Mouse (Mus musculus) mesoderm, embryonic 11.5 days (tissue): ENCODE results near the gene Klf13.

Experiments
- DNase-seq: peaks from one replicate; pipeline ENCODE4 v3.0.0-alpha.2; 2012; ENCODE audit warnings: low read depth, low spot score

Gene Klf13

GRCm38 (mm10) chr7:63925413-63926360 lies 13.0 kb downstream of the Klf13 start:
- DNase-seq = no peak

GRCm38 (mm10) chr7:63924747-63925412 lies 13.8 kb downstream of the Klf13 start:
- no peak for DNase-seq

DNA sequence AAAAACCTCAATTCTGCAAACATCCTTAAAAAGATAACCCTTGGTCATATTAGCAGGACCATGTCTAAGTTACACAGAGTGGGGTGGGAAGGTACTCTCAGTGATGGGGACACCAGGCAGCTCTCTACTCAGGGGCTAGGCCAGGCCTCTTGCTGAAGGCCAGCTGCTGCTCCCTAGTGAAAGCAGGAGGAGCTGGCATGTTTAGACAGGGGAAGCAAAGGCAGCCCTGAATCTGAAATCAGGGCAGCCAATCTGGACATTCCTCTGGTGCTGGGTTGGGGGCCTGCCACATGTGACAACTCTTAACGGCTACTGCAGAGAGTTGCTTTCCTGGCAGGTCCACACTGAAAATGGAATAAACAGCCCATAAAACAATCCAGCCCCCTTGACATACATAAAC lies 14.6 kb downstream of the Klf13 start:
- DNase-seq = no peak

- no peak for DNase-seq
These were observed 15.7 kb downstream of the Klf13 start for GRCm38 (mm10) chr7:63922975-63923374.

DNA sequence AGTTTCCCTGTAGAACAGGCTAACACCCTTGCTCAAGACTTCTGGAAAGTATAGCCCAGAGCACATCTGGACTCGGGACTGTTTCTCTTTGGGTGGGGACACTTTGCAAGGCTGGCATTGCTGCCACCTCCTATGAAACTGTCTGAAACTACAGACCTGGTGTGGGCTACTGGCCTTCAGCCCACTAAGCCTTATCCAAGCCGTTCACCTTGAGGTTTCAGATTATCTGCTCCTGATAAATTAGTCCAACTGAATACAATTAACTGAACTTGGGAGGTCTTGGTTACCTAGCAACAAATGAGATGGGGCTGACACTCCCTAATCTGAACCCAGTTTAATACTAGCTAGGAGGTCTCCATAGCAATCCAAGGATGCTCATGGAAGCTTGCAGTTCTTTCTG lies 16.1 kb downstream of the Klf13 start:
- no peak for DNase-seq

DNA sequence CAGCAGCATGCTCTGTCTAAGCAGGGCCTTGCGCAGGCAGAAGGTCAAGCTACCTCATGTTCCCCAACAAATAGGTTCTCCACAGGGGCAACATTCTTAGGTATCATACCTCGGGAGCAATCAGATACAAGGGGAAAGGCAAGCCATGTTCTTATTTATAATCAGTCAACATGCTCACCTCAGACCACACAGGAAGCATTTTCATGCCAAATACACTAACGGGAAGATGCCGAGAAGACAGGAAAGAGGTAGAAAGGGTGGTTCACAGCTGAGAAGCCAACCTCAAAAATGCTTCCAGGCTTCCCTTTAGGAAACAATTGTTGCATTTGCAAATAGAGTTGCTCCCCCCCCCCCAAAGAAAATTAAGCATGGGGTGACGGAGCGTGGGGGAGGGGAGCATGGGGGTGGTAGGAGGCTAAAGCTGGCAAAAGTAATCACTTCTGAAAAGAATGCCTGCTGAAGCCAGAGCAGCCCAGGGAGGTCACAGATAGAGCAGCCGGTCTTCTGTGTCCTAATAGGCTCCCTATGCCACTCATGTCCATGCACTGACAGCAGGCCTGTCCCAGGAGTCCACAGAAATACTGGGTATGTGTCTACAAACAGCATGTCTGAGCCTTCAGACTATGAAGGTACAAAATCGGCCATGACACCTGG lies 16.7 kb downstream of the Klf13 start:
- DNase-seq = no peak

- no peak for DNase-seq
These were observed 19.6 kb downstream of the Klf13 start for GRCm38 (mm10) chr7:63918771-63919768.

DNA sequence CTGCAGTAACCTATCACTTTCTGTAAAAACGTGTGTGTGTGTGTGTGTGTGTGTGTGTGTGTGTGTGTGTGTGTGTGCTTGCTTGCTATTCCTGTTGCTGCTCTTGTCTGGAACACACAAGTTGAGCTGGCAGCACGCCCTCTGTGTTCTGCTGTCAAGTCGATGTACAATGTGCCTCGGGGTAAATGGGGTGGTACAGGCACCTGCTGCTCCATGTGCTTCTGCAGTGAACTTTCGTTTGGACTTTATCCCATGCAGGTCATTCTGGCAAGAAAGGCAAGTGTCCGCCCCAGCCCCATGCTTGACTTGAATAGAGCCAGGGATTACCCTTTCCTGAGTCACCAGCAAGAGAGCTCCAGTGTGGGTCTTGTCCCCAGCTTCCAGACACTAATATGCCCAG lies 21.0 kb downstream of the Klf13 start:
- no peak for DNase-seq

DNA sequence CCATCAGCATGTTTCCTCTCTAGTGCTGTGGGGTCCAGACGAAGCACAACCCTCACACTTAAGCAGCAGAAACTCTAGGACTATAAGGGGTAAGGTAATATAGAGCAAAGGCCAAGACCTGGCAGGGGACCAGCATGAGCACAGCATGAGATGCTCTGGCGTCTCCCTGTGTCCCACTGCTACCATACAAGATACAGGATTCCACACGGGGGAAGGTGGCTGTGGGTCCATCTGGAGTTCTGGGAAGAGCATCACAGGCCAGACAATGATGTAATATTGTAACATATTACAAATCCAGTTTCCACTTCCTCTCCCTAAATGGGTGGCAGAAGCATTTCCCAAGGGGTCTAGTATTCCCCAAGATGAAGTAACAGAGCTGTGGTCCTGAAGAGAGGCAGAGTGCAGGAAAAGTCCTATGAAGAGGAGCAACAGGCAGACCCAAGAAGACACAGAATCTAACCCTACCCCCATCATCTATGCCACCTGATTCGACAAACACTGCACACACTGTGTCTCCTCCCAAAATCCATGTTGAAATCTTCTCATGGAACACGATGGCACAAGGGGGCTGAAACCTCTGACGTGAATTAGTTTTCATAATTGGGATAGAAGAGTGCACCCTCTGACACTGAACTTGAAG lies 22.3 kb downstream of the Klf13 start, which contains the start of gene E030018B13Rik:
Gene E030018B13Rik (plus strand): TSS at position 590 of the 640 bp plus-strand sequence.
- DNase-seq = no peak

- no peak for DNase-seq
These were observed 23.8 kb downstream of the Klf13 start for GRCm38 (mm10) chr7:63914891-63915290.

GRCm38 (mm10) chr7:63913724-63914692 lies 24.7 kb downstream of the Klf13 start:
- no peak for DNase-seq

DNA sequence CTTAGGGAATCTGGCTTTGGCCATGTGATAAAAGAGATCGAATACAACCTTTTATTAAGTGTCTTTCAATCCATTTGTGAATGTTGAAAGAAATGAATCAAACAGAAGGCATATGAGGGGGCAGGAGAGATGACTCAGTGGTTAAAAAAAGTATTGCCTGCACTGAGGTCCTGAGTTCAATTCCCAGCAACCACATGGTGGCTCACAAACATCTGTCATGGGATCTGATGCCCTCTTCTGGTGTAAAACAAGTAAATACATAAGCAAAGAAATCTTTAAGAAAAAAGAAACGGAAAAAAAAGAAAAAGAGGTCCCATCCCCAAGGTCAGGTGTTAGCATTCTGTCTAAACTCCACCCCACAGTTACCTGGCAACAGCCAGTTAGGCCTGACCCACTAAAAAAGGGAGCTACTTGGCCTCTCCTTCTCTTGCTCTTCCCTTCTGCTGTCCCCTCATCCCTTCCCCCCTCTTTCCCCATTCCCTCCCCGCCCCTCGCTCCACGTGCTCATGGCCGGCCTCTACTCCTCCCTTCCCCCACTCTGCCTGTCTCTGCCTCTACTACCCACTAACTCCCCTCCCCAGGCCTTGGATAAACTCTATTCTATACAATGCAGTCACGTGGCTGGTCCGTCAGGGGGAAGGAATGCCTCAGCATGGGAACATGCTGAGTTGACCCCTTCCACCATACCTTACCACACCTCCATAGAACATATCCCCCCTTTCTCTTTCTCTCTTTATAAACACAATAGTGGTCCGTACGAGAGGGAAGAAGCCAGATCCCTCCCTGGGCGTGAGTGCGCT lies 25.6 kb downstream of the Klf13 start:
- DNase-seq = no peak

DNA sequence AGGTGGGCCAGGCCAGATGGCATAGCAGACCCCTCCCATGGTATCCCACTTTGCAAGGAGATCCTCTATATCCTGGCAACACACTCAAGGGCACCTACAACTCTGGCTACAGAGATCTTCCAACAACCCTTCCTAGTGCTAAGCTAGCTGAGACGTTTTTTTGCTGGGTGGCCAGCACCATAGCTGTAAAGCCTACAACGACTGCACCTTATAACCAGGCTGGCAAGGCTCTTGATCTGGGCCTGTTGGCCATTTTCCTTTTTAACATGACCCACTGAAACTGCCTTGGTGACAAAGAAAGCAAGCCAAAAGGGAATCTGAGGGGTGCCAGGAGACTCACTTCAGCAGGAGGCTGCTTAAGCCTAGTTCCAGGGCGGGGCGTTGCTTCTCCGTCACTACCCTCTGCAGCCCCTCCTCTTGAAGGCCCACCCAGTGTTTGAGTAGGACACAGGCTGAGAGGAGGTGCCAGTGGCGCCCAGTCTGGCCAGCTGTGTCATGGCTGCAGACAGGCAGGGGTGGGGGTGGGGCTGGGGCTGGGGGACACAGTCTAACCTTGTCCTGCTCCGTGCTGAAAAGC lies 26.4 kb downstream of the Klf13 start:
- DNase-seq = no peak

GRCm38 (mm10) chr7:63911383-63912233 lies 27.1 kb downstream of the Klf13 start:
- no peak for DNase-seq

DNA sequence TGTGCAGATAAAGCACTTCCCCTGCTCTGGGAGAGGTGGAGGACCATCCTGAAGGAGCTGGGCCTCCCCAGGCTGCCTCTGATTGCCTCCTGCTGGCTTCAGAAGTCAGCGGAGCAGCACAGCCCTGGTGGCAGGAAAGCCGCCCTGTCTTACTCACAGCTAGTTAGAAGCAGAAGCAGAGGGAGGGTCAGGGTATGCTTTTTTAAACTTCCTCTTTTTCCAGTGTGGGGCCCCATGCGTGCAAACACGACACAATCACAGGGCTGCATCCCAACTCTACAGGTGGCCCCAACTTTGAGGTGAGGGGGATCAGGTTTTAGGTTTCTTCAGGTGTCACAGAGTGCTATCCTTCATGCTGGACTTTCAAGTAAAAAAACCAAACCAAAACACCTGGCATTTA lies 27.8 kb downstream of the Klf13 start:
- no peak for DNase-seq

- DNase-seq = no peak
These were observed 28.5 kb downstream of the Klf13 start for GRCm38 (mm10) chr7:63910225-63910624.
